Mouse (Mus musculus): ENCODE results near the gene Vmn2r2.

Vmn2r2 gene

GRCm38 (mm10) chr3:64141878-64142508, at the start of gene Vmn2r2:
Vmn2r2 (minus strand) TSS chr3:64141928.
- DNase-seq (ENCODE audit: low read depth, low spot score) = no peak

GRCm38 (mm10) chr3:64113352-64114046, 28.2 kb downstream of the Vmn2r2 start:
- no peak for DNase-seq (ENCODE audit: low read depth, low spot score)

- no peak for DNase-seq (ENCODE audit: low read depth, low spot score)
Measured at GRCm38 (mm10) chr3:64112707-64113106, 29.0 kb downstream of the Vmn2r2 start.

- no peak for DNase-seq (ENCODE audit: low read depth, low spot score)
Measured at GRCm38 (mm10) chr3:64081247-64081646, 60.5 kb downstream of the Vmn2r2 start, which contains the start of gene Vmn2r1. Vmn2r1 (plus strand) TSS chr3:64081547.

Measured in retina, adult 2 months (tissue).